Mouse (Mus musculus): ENCODE data around the gene Ptgds. TPM values are rescaled to one million over a fixed set of nuclear protein-coding genes. Genes with fewer than 3 reads are reported as not detected.

Gene Ptgds
- total and polyA plus RNA-seq, 2 experiments from 2014 or later: 2,498 to 3,193 TPM

GRCm38 (mm10) chr2:25480541-25480940 is 10.7 kb upstream of the Ptgds start:
- 88% methylated on average over 1 of the region's 1 CpGs for WGBS

GRCm38 (mm10) chr2:25479551-25480311 is 9.9 kb upstream of the Ptgds start:
- DNase-seq (ENCODE audit: low spot score) (no peak), ATAC-seq (no peak)
- H3K4me3 ChIP-seq (ENCODE audit: low read length): no peak overlapping the region
- no peaks in the 10 kb centered on the region for H3K4me1 ChIP-seq (ENCODE audit: insufficient read depth, low read length)
- no peaks in the 10 kb centered on the region for H3K9me3 ChIP-seq (ENCODE audit: low read length)
- H3K36me3 ChIP-seq (ENCODE audit: insufficient read depth, low read length): no peaks in the 10 kb centered on the region
- no peak overlapping the region for H3K9ac ChIP-seq (replicated peaks; ENCODE audit: low read length)
- H3K4me2 ChIP-seq (ENCODE audit: low read depth, low read length): no peak overlapping the region
- H3K27ac ChIP-seq: no peak overlapping the region
- no peak for TF ChIP-seq CTCF (IDR thresholded peaks at IDR 0.05; ENCODE audit: low read depth)
- no peaks in the 10 kb centered on the region for H3K27me3 ChIP-seq (ENCODE audit: insufficient read depth, low read length)
- WGBS: 69% methylated on average over 10 of the region's 10 CpGs

More at GRCm38 (mm10) chr2:25480541-25480940, 10.7 kb upstream of the Ptgds start:
- no peak for DNase-seq (ENCODE audit: low spot score)
- no peak overlapping the region for H3K4me2 ChIP-seq (ENCODE audit: low read depth, low read length)
- TF ChIP-seq CTCF (IDR thresholded peaks at IDR 0.05; ENCODE audit: low read depth): no peak
- no peaks in the 10 kb centered on the region for H3K9me3 ChIP-seq (ENCODE audit: low read length)
- no peaks in the 10 kb centered on the region for H3K27me3 ChIP-seq (ENCODE audit: insufficient read depth, low read length)
- no peak overlapping the region for H3K9ac ChIP-seq (replicated peaks; ENCODE audit: low read length)
- H3K4me1 ChIP-seq (ENCODE audit: insufficient read depth, low read length): no peaks in the 10 kb centered on the region
- no peak overlapping the region for H3K4me3 ChIP-seq (ENCODE audit: low read length)
- no peak for ATAC-seq
- H3K36me3 ChIP-seq (ENCODE audit: insufficient read depth, low read length): no peaks in the 10 kb centered on the region
- H3K27ac ChIP-seq: no peak overlapping the region

GRCm38 (mm10) chr2:25477967-25478675 is 8.3 kb upstream of the Ptgds start:
- Histone ChIP-seq H3K4me1 (ENCODE audit: insufficient read depth, low read length) (no peaks in the 10 kb centered on the region), H3K4me2 (ENCODE audit: low read depth, low read length) (no peak overlapping the region), H3K4me3 (ENCODE audit: low read length) (no peak overlapping the region), H3K27ac (no peak overlapping the region), H3K27me3 (ENCODE audit: insufficient read depth, low read length) (no peaks in the 10 kb centered on the region), H3K36me3 (ENCODE audit: insufficient read depth, low read length) (no peaks in the 10 kb centered on the region), H3K9me3 (ENCODE audit: low read length) (no peaks in the 10 kb centered on the region), H3K9ac (replicated peaks; ENCODE audit: low read length) (no peak overlapping the region)
- no peak for TF ChIP-seq CTCF (IDR thresholded peaks at IDR 0.05; ENCODE audit: low read depth)
- DNase-seq (ENCODE audit: low spot score) (peak; percentile 20), ATAC-seq (peak; percentile 58; the same call in 1 of the 2 replicates)
- WGBS: 87% methylated on average over 3 of the region's 3 CpGs

GRCm38 (mm10) chr2:25477541-25477940 is 7.7 kb upstream of the Ptgds start:
- WGBS: 86% methylated on average over 8 of the region's 8 CpGs
- Histone ChIP-seq H3K4me3 (ENCODE audit: low read length) (no peak overlapping the region), H3K27ac (no peak overlapping the region), H3K4me2 (ENCODE audit: low read depth, low read length) (no peak overlapping the region), H3K4me1 (ENCODE audit: insufficient read depth, low read length) (no peaks in the 10 kb centered on the region), H3K27me3 (ENCODE audit: insufficient read depth, low read length) (no peaks in the 10 kb centered on the region), H3K36me3 (ENCODE audit: insufficient read depth, low read length) (no peaks in the 10 kb centered on the region), H3K9me3 (ENCODE audit: low read length) (no peaks in the 10 kb centered on the region), H3K9ac (replicated peaks; ENCODE audit: low read length) (no peak overlapping the region)
- TF ChIP-seq CTCF (IDR thresholded peaks at IDR 0.05; ENCODE audit: low read depth): no peak
- no peak for DNase-seq (ENCODE audit: low spot score)
- ATAC-seq: no peak

- no peak for ATAC-seq
- Histone ChIP-seq H3K4me3 (ENCODE audit: low read length) (no peak overlapping the region), H3K4me1 (ENCODE audit: insufficient read depth, low read length) (peaks cover 15% of the 10 kb centered on the region), H3K9me3 (ENCODE audit: low read length) (no peaks in the 10 kb centered on the region), H3K9ac (replicated peaks; ENCODE audit: low read length) (no peak overlapping the region), H3K36me3 (ENCODE audit: insufficient read depth, low read length) (no peaks in the 10 kb centered on the region), H3K27me3 (ENCODE audit: insufficient read depth, low read length) (no peaks in the 10 kb centered on the region), H3K27ac (no peak overlapping the region), H3K4me2 (ENCODE audit: low read depth, low read length) (no peak overlapping the region)
- no peak for TF ChIP-seq CTCF (IDR thresholded peaks at IDR 0.05; ENCODE audit: low read depth)
- DNase-seq (ENCODE audit: low spot score): no peak
- WGBS: 75% methylated on average over 2 of the region's 2 CpGs
Measured at GRCm38 (mm10) chr2:25472550-25472949, 2.7 kb upstream of the Ptgds start.

GRCm38 (mm10) chr2:25468962-25469915 is 607 bp downstream of the Ptgds start:
- no peaks in the 10 kb centered on the region for H3K36me3 ChIP-seq (ENCODE audit: insufficient read depth, low read length)
- 63% methylated on average over 10 of the region's 10 CpGs for WGBS
- DNase-seq (ENCODE audit: low spot score) (peak; percentile 86), ATAC-seq (peak; percentile 75)
- H3K27ac ChIP-seq: peak overlapping the region; percentile 77
- H3K27me3 ChIP-seq (ENCODE audit: insufficient read depth, low read length): no peaks in the 10 kb centered on the region
- no peak overlapping the region for H3K4me3 ChIP-seq (ENCODE audit: low read length)
- 0 out of 2 replicates have a peak overlapping the region, but pooled peaks have one; percentile 7 for H3K4me2 ChIP-seq (ENCODE audit: low read depth, low read length)
- H3K9me3 ChIP-seq (ENCODE audit: low read length): no peaks in the 10 kb centered on the region
- H3K4me1 ChIP-seq (ENCODE audit: insufficient read depth, low read length): peaks cover 15% of the 10 kb centered on the region
- H3K9ac ChIP-seq (replicated peaks; ENCODE audit: low read length): 0 out of 2 replicates have a peak overlapping the region, but pooled peaks have one; percentile 24
- TF ChIP-seq CTCF (IDR thresholded peaks at IDR 0.05; ENCODE audit: low read depth): no peak
